ENCODE assay signal across 21 mouse cellular contexts in the genomic region with DNA sequence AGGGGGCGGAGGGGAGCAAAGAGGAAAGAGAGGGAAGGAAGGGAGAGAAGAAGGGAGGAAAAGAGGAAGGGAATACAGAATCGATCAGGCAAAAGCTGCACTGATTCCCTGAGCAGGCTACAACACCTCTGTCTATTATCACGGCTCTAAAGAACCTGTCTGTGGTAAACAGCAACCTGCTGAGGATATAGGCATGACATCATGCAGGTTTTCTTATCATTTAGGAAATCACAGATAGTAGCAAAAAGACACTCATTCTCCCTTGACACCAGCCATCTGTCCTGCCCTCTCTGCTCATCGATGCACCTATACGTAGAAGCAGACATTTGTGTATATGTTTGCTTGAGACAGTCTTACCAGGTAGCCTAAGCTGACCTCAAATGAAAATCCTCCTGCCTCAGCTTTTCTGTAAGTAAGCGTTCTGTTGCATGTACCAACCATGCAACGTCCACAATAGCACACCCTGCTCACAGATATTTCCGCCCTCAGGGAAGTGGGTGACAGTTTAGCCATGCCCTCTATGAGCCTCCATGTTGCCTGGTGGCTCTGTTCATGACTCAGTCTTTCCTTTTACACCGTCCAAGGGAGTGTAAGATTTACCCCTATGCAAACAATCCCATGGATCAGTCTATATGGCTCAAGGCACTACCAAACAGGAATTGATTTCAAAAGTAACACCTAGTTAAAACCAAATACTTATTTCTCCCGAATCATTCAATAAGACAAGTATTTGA. TPM values are rescaled to one million over a fixed set of nuclear protein-coding genes. Genes with fewer than 3 reads are reported as not detected.
DNase-seq lines count a peak whose midpoint lies in the region; ATAC-seq and TF ChIP-seq lines count a peak whose summit lies in the region.
"Had no signal": no experiment of that assay in that cellular context is flagged by ENCODE, and none has a peak within 500 bp of the region (broad histone marks: within the 10 kb centered on the region; RNA-seq: fewer than 3 reads in every experiment).

No protein-coding gene starts in this region.

- H3K9ac ChIP-seq in lung, embryonic 15.5 days, result no peak overlapping the region
- no peak overlapping the region for H3K9ac ChIP-seq in lung, postnatal 0 days (replicated peaks; ENCODE audit: low read depth)
- H3K9ac ChIP-seq: forebrain, postnatal 0 days; heart, embryonic 15.5 days; hindbrain, embryonic 13.5 days had no signal

- H3K9me3 ChIP-seq in lung, embryonic 15.5 days, result no peaks in the 10 kb centered on the region
- no peaks in the 10 kb centered on the region for H3K9me3 ChIP-seq in lung, postnatal 0 days (ENCODE audit: low read length)
- H3K9me3 ChIP-seq: embryonic facial prominence, embryonic 10.5 days; heart, embryonic 15.5 days; hindbrain, embryonic 13.5 days had no signal

- intact Hi-C loops in gastrocnemius, postnatal 14 days (cut with DNase I; ENCODE audit: low total_unique reads), result no loop called here

- no peaks in the 10 kb centered on the region for H3K27me3 ChIP-seq in lung, embryonic 15.5 days
- no peaks in the 10 kb centered on the region for H3K27me3 ChIP-seq in lung, postnatal 0 days (replicated peaks; ENCODE audit: insufficient read depth, low read length)
- H3K27me3 ChIP-seq: heart, embryonic 15.5 days; hindbrain, embryonic 13.5 days had no signal

- no peak for DNase-seq in lung, postnatal 0 days (ENCODE audit: low spot score)
- no peak for DNase-seq in gastrocnemius, postnatal 14 days
- no peak for DNase-seq in spleen, adult 12 weeks (ENCODE audit: low spot score)
- DNase-seq: cerebellum, adult 9-10 months; forebrain, postnatal 0 days; heart, postnatal 36 days; kidney, adult 9 months; layer of hippocampus, adult 9-11 months; lung, postnatal 14 days; right cerebral cortex, postnatal 14 days; spleen, adult 18-20 months; thymus, postnatal 14 days had no signal

- peaks cover 25% of the 10 kb centered on the region for H3K4me1 ChIP-seq in lung, embryonic 15.5 days
- 0 out of 2 replicates have a peak, but pooled peaks cover 5% of the 10 kb centered on the region for H3K4me1 ChIP-seq in lung, postnatal 0 days (ENCODE audit: insufficient read depth, low read depth, low read length)

- TF ChIP-seq CTCF in lung, postnatal 0 days (IDR thresholded peaks at IDR 0.05), result no peak

- ATAC-seq in lung, embryonic 15.5 days (ENCODE audit: borderline replicate concordance, extremely low read depth, low FRiP score, low TSS enrichment), result no peak
- no peak for ATAC-seq in lung, postnatal 0 days
- ATAC-seq in CD4-positive, CD25-positive, alpha-beta regulatory T cell, adult 4 months, result peak; percentile 87
- peak; percentile 67 for ATAC-seq in inflammation-experienced regulatory T-cells, adult 6 months
- no peak for ATAC-seq in monocyte, adult 5-6 weeks (replicated peaks; ENCODE audit: insufficient number of reproducible peaks, low FRiP score, low TSS enrichment, poor library complexity, severe bottlenecking)
- ATAC-seq: forebrain, postnatal 0 days had no signal

- H3K4me2 ChIP-seq in lung, embryonic 15.5 days, result no peak overlapping the region
- H3K4me2 ChIP-seq in lung, postnatal 0 days (replicated peaks; ENCODE audit: low read depth, low read length), result no peak overlapping the region
- H3K4me2 ChIP-seq: heart, embryonic 15.5 days; hindbrain, embryonic 13.5 days; midbrain, embryonic 11.5 days had no signal

- H3K4me3 ChIP-seq in lung, embryonic 15.5 days, result no peak overlapping the region
- no peak overlapping the region for H3K4me3 ChIP-seq in lung, postnatal 0 days (ENCODE audit: low read depth, low read length)
- H3K4me3 ChIP-seq: embryonic facial prominence, embryonic 10.5 days; heart, embryonic 15.5 days; hindbrain, embryonic 13.5 days; left cerebral cortex, adult 2 months had no signal

- TF ChIP-seq EP300 in lung, postnatal 0 days (IDR thresholded peaks at IDR 0.05), result no peak

- no peaks in the 10 kb centered on the region for H3K36me3 ChIP-seq in lung, embryonic 15.5 days
- no peaks in the 10 kb centered on the region for H3K36me3 ChIP-seq in lung, postnatal 0 days (ENCODE audit: insufficient read depth, low read length)
- H3K36me3 ChIP-seq: embryonic facial prominence, embryonic 10.5 days; heart, embryonic 15.5 days had no signal

- peak overlapping the region; percentile 65; the same call in 1 of the 2 replicates for H3K27ac ChIP-seq in lung, embryonic 15.5 days
- H3K27ac ChIP-seq in lung, postnatal 0 days (ENCODE audit: low read length), result no peak overlapping the region
- H3K27ac ChIP-seq: embryonic facial prominence, embryonic 10.5 days; heart, embryonic 15.5 days; hindbrain, embryonic 13.5 days; left cerebral cortex, adult 2 months had no signal

- 63% methylated on average over 10 of the region's 10 CpGs for WGBS in lung, embryonic 15.5 days
- 59% methylated on average over 10 of the region's 10 CpGs for WGBS in lung, postnatal 0 days

RNA-seq across cellular contexts. Expression of a gene that starts 25.3 kb away (rescaled TPM):
- polyA plus RNA-seq in lung, embryonic 15.5 days (2015; fragmentation: Nextera tagmentation; extraction: Ambion mirVana), result 9.7 and 9.8 TPM in 2 replicates
- polyA plus RNA-seq in lung, postnatal 0 days (2015; fragmentation: Nextera tagmentation; extraction: Ambion mirVana), result 8.9 and 9.6 TPM in 2 replicates
- 10 to 100 TPM; 27.1 to 28.7 TPM for polyA plus RNA-seq in CD4-positive, CD25-positive, alpha-beta regulatory T cell, adult 4 months (2017; shearing (Covaris generic))
- 10 to 100 TPM; 19.4 to 24.0 (median 23.4) TPM for polyA plus RNA-seq in inflammation-experienced regulatory T-cells, adult 6 months (2017; shearing (Covaris generic))
- total RNA-seq in monocyte, adult 5-6 weeks (2017), result 15.4 to 24.3 TPM (median 17.8 TPM) in 3 replicates
- 10 to 100 TPM; 25.2 to 26.5 TPM for total RNA-seq in gastrocnemius, postnatal 14 days (2021)

Comparison
In these comparisons a context has a peak if more than half of its experiments do, and no peak if none do; other contexts are left out.
1. ATAC-seq: peak in CD4-positive, CD25-positive, alpha-beta regulatory T cell, adult 4 months (single experiment) and inflammation-experienced regulatory T-cells, adult 6 months (single experiment); none in lung, embryonic 15.5 days (single experiment), lung, postnatal 0 days (single experiment) and monocyte, adult 5-6 weeks (single experiment).